In genomic region chr14:20481211-20481610, GRCm38 (mm10) we compare ENCODE assay signal across 10 mouse cellular contexts. TPM values are rescaled to one million over a fixed set of nuclear protein-coding genes. Genes with fewer than 3 reads are reported as not detected.
DNase-seq lines count a peak whose midpoint lies in the region; ATAC-seq lines count a peak whose summit lies in the region.
"Had no signal": no experiment of that assay in that cellular context is flagged by ENCODE, and none has a peak within 500 bp of the region (broad histone marks: within the 10 kb centered on the region; RNA-seq: fewer than 3 reads in every experiment).

No protein-coding gene starts in this region.

- H3K9ac ChIP-seq in liver, embryonic 16.5 days (ENCODE audit: low read depth, low read length) = no peak overlapping the region
- no peak overlapping the region for H3K9ac ChIP-seq in hindbrain, embryonic 16.5 days (ENCODE audit: low read depth, low read length)

- no peaks in the 10 kb centered on the region for H3K27me3 ChIP-seq in liver, embryonic 16.5 days (ENCODE audit: control insufficient read depth, insufficient read depth, low read depth, low read length)
- H3K27me3 ChIP-seq in hindbrain, embryonic 16.5 days (replicated peaks; ENCODE audit: control insufficient read depth, insufficient read depth, low read length) = no peaks in the 10 kb centered on the region

- no peaks in the 10 kb centered on the region for H3K9me3 ChIP-seq in liver, embryonic 16.5 days (replicated peaks; ENCODE audit: control insufficient read depth, low read length)
- no peaks in the 10 kb centered on the region for H3K9me3 ChIP-seq in hindbrain, embryonic 16.5 days (ENCODE audit: control insufficient read depth, low read length)

- ATAC-seq in CD4-positive, CD25-positive, alpha-beta regulatory T cell, adult 4 months = no peak
- ATAC-seq in liver, embryonic 16.5 days (ENCODE audit: low read depth) = no peak
- no peak for ATAC-seq in hindbrain, embryonic 16.5 days

- DNase-seq in CD4-positive, CD25-positive, alpha-beta regulatory T cell, adult 2 months (ENCODE audit: low read depth, low spot score) = peak; percentile 37
- DNase-seq in ovary, postnatal 36 days (ENCODE audit: low spot score) = peak; percentile 11
- no peak for DNase-seq in ovary, postnatal 14 days (ENCODE audit: low spot score)
- DNase-seq in yolk sac, embryonic 10.5 days (ENCODE audit: low spot score) = peak; percentile 44
- no peak for DNase-seq in adipocyte (ENCODE audit: low spot score)

- peaks cover 30% of the 10 kb centered on the region for H3K4me1 ChIP-seq in liver, embryonic 16.5 days (ENCODE audit: control insufficient read depth, low read depth, low read length)
- no peaks in the 10 kb centered on the region for H3K4me1 ChIP-seq in hindbrain, embryonic 16.5 days (ENCODE audit: control insufficient read depth, insufficient read depth, low read depth, low read length)

- H3K4me3 ChIP-seq in liver, embryonic 16.5 days (ENCODE audit: low read depth, low read length) = no peak overlapping the region
- no peak overlapping the region for H3K4me3 ChIP-seq in hindbrain, embryonic 16.5 days (ENCODE audit: low read length)
- H3K4me3 ChIP-seq: heart, adult 2 months; myocyte had no signal

- H3K36me3 ChIP-seq in liver, embryonic 16.5 days (ENCODE audit: control insufficient read depth, insufficient read depth) = no peaks in the 10 kb centered on the region
- no peaks in the 10 kb centered on the region for H3K36me3 ChIP-seq in hindbrain, embryonic 16.5 days (ENCODE audit: control insufficient read depth, insufficient read depth, low read length)

- WGBS in liver, embryonic 16.5 days (ENCODE audit: insufficient replicate concordance) = 18% methylated on average over 5 of the region's 5 CpGs
- WGBS in hindbrain, embryonic 16.5 days = 17% methylated on average over 5 of the region's 5 CpGs

- no peak overlapping the region for H3K27ac ChIP-seq in liver, embryonic 16.5 days (ENCODE audit: low read length)
- H3K27ac ChIP-seq in hindbrain, embryonic 16.5 days (ENCODE audit: low read depth, low read length) = no peak overlapping the region
- H3K27ac ChIP-seq: heart, adult 2 months had no signal

- peak overlapping the region; percentile 28; the same call in 1 of the 2 replicates for H3K4me2 ChIP-seq in liver, embryonic 16.5 days (ENCODE audit: low read depth, low read length)
- no peak overlapping the region for H3K4me2 ChIP-seq in hindbrain, embryonic 16.5 days (ENCODE audit: low read length)

RNA-seq across cellular contexts. Expression of gene Anxa7, which starts 1.3 kb away (rescaled TPM):
- 10 to 100 TPM; 60.1 to 71.0 TPM for polyA plus RNA-seq in CD4-positive, CD25-positive, alpha-beta regulatory T cell, adult 4 months (2017; shearing (Covaris generic))
- 40.3 and 40.6 TPM in 2 replicates for polyA plus RNA-seq in liver, embryonic 16.5 days (2015; fragmentation: Nextera tagmentation; extraction: Ambion mirVana)
- polyA plus RNA-seq in hindbrain, embryonic 16.5 days (2015; fragmentation: Nextera tagmentation; extraction: Ambion mirVana) = 20.6 and 20.8 TPM in 2 replicates

RNA-seq across cellular contexts. Expression of gene Mss51, which starts 15.5 kb away (rescaled TPM):
- 1 to 10 TPM; 1.5 to 3.5 TPM for polyA plus RNA-seq in CD4-positive, CD25-positive, alpha-beta regulatory T cell, adult 4 months (2017; shearing (Covaris generic))
- 0.42 and 0.55 TPM in 2 replicates for polyA plus RNA-seq in liver, embryonic 16.5 days (2015; fragmentation: Nextera tagmentation; extraction: Ambion mirVana)
- polyA plus RNA-seq in hindbrain, embryonic 16.5 days (2015; fragmentation: Nextera tagmentation; extraction: Ambion mirVana) = 0.30 and 0.41 TPM in 2 replicates

RNA-seq across cellular contexts. Expression of gene Cfap70, which starts 29.2 kb away (rescaled TPM):
- polyA plus RNA-seq in CD4-positive, CD25-positive, alpha-beta regulatory T cell, adult 4 months (2017; shearing (Covaris generic)) = not detected
- 0.09 TPM in 1 of 2 replicates, not detected in the other for polyA plus RNA-seq in liver, embryonic 16.5 days (2015; fragmentation: Nextera tagmentation; extraction: Ambion mirVana)
- 1.2 and 1.9 TPM in 2 replicates for polyA plus RNA-seq in hindbrain, embryonic 16.5 days (2015; fragmentation: Nextera tagmentation; extraction: Ambion mirVana)
- polyA plus RNA-seq: myocyte had no signal

Comparison
In these comparisons a context has a peak if more than half of its experiments do, and no peak if none do; other contexts are left out.
1. DNase-seq: peak in CD4-positive, CD25-positive, alpha-beta regulatory T cell, adult 2 months (single experiment), ovary, postnatal 36 days (single experiment) and yolk sac, embryonic 10.5 days (single experiment); none in ovary, postnatal 14 days (single experiment) and adipocyte (single experiment).